Mouse (Mus musculus) testis, adult 2 months (tissue): ENCODE measurements around the gene Wdr6.

Experiments used
- CTCF ChIP-seq: fragments of 200-500 bp; IDR thresholded peaks from 2 replicates; pipeline ENCODE4 v1.5.1; 2012; ENCODE audit warnings: low read depth, mild to moderate bottlenecking, inconsistent platforms, low read length, moderate library complexity; ENCODE audit not compliant: control insufficient read depth, insufficient read depth, insufficient replicate concordance
- POLR2A ChIP-seq: fragments of 200-500 bp; IDR thresholded peaks from 2 replicates; pipeline ENCODE4 v1.6.1; 2012; ENCODE audit warnings: low read depth, mild to moderate bottlenecking, inconsistent platforms, low read length, moderate library complexity; ENCODE audit not compliant: control insufficient read depth

DNA sequence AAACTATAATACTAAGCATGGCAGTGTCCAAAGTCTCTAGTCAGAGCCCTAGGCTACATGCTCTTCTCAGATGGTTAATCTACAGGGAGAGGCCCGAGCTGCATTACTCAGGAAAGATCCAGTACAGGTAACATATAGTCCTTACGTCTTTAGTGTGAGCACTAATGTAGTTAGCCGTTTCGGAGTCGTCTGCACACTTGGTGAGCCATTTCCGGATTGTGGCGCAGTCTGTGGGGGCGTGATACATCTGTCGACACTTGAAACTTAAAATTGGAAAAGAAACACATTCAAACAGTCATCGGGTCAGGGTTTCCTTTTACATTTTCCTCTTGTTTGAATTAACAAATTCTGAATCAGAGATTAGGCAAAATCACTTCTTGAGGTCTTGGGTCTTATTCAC is 32.9 kb upstream of the Wdr6 start:
- TF ChIP-seq CTCF: no peak
- no peak for TF ChIP-seq POLR2A
